ENCODE assay signal across 15 mouse cellular contexts in genomic region chr15:95289047-95289446, GRCm38 (mm10).
A peak's percentile ranks its signal among the peaks of the same experiment; 100 is the strongest.
DNase-seq lines count a peak whose midpoint lies in the region; ATAC-seq lines count a peak whose summit lies in the region.
"Had no signal": no experiment of that assay in that cellular context is flagged by ENCODE, and none has a peak within 500 bp of the region (broad histone marks: within the 10 kb centered on the region; RNA-seq: fewer than 3 reads in every experiment).

No protein-coding gene starts in this region.

- intact Hi-C loops in left cerebral cortex, postnatal 4 days (cut with DNase I): no loop called here
- intact Hi-C loops in left cerebral cortex, postnatal 10 days (cut with DNase I): no loop called here

- H3K9ac ChIP-seq in forebrain, embryonic 11.5 days (ENCODE audit: low read length): no peak overlapping the region
- no peak overlapping the region for H3K9ac ChIP-seq in forebrain, embryonic 16.5 days (replicated peaks; ENCODE audit: low read depth, low read length)
- no peak overlapping the region for H3K9ac ChIP-seq in limb, embryonic 13.5 days
- H3K9ac ChIP-seq: hindbrain, embryonic 15.5 days; lung, embryonic 14.5 days had no signal

- ATAC-seq in forebrain, embryonic 11.5 days (replicated peaks; ENCODE audit: low FRiP score): 0 out of 2 replicates have a peak, but pooled peaks have one; percentile 27
- ATAC-seq in forebrain, embryonic 16.5 days: no peak
- ATAC-seq in limb, embryonic 13.5 days (ENCODE audit: low FRiP score, low read depth): no peak
- no peak for ATAC-seq in monocyte, adult 5-6 weeks (replicated peaks; ENCODE audit: insufficient number of reproducible peaks, low FRiP score, low TSS enrichment, poor library complexity, severe bottlenecking)

- H3K4me3 ChIP-seq in forebrain, embryonic 11.5 days (ENCODE audit: low read depth, low read length): no peak overlapping the region
- H3K4me3 ChIP-seq in forebrain, embryonic 16.5 days (replicated peaks; ENCODE audit: low read length): no peak overlapping the region
- H3K4me3 ChIP-seq in limb, embryonic 13.5 days: no peak overlapping the region
- H3K4me3 ChIP-seq: embryonic facial prominence, embryonic 10.5 days; erythroblast, embryonic 14.5 days; hindbrain, embryonic 15.5 days had no signal

- H3K9me3 ChIP-seq in forebrain, embryonic 11.5 days (ENCODE audit: control insufficient read depth, low read length): no peaks in the 10 kb centered on the region
- no peaks in the 10 kb centered on the region for H3K9me3 ChIP-seq in forebrain, embryonic 16.5 days (ENCODE audit: control insufficient read depth, low read length)
- H3K9me3 ChIP-seq in limb, embryonic 13.5 days: no peaks in the 10 kb centered on the region
- H3K9me3 ChIP-seq: embryonic facial prominence, embryonic 10.5 days; hindbrain, embryonic 15.5 days had no signal

- 45% methylated on average over 10 of the region's 10 CpGs for WGBS in forebrain, embryonic 11.5 days
- WGBS in forebrain, embryonic 16.5 days: 22% methylated on average over 10 of the region's 10 CpGs
- WGBS in limb, embryonic 13.5 days: 14% methylated on average over 10 of the region's 10 CpGs

- H3K4me1 ChIP-seq in forebrain, embryonic 11.5 days (replicated peaks; ENCODE audit: control insufficient read depth, insufficient read depth, low read length): peaks cover 4% of the 10 kb centered on the region; the same call in 1 of the 2 replicates
- H3K4me1 ChIP-seq in forebrain, embryonic 16.5 days (replicated peaks; ENCODE audit: control insufficient read depth, insufficient read depth, low read length): peaks cover 15% of the 10 kb centered on the region
- peaks cover 18% of the 10 kb centered on the region for H3K4me1 ChIP-seq in limb, embryonic 13.5 days

- H3K27me3 ChIP-seq in forebrain, embryonic 11.5 days (ENCODE audit: control insufficient read depth, insufficient read depth, low read length): no peaks in the 10 kb centered on the region
- H3K27me3 ChIP-seq in forebrain, embryonic 16.5 days (replicated peaks; ENCODE audit: control insufficient read depth, insufficient read depth, low read length): no peaks in the 10 kb centered on the region
- H3K27me3 ChIP-seq in limb, embryonic 13.5 days: no peaks in the 10 kb centered on the region; the same call in 1 of the 2 replicates
- H3K27me3 ChIP-seq: hindbrain, embryonic 15.5 days had no signal

- no peaks in the 10 kb centered on the region for H3K36me3 ChIP-seq in forebrain, embryonic 11.5 days (ENCODE audit: control insufficient read depth, insufficient read depth, low read length)
- no peaks in the 10 kb centered on the region for H3K36me3 ChIP-seq in forebrain, embryonic 16.5 days (ENCODE audit: control insufficient read depth, insufficient read depth)
- H3K36me3 ChIP-seq in limb, embryonic 13.5 days: no peaks in the 10 kb centered on the region
- H3K36me3 ChIP-seq: embryonic facial prominence, embryonic 10.5 days; hindbrain, embryonic 15.5 days had no signal

- no peak for DNase-seq in forebrain, embryonic 11.5 days (ENCODE audit: low spot score)
- DNase-seq in left cerebral cortex, postnatal 4 days: peak; percentile 19
- no peak for DNase-seq in left cerebral cortex, postnatal 10 days (ENCODE audit: extremely low spot score in 1 of 2, low spot score in 2 of 2)
- peak; percentile 35 to 49 for DNase-seq in cerebellum, postnatal 10 days
- DNase-seq: adrenal gland, adult 8-10 months; kidney, adult 8-10 months; lung, embryonic 14.5 days; retina, postnatal 1 day had no signal

- H3K4me2 ChIP-seq in forebrain, embryonic 11.5 days (ENCODE audit: low read depth, low read length, severe bottlenecking): no peak overlapping the region
- no peak overlapping the region for H3K4me2 ChIP-seq in forebrain, embryonic 16.5 days (ENCODE audit: low read length)
- H3K4me2 ChIP-seq in limb, embryonic 13.5 days (replicated peaks): peak overlapping the region; percentile 38; the same call in 1 of the 2 replicates
- H3K4me2 ChIP-seq: hindbrain, embryonic 15.5 days; liver, embryonic 11.5 days; lung, embryonic 14.5 days had no signal

- no peak overlapping the region for H3K27ac ChIP-seq in forebrain, embryonic 11.5 days (ENCODE audit: low read depth, low read length)
- no peak overlapping the region for H3K27ac ChIP-seq in forebrain, embryonic 16.5 days (ENCODE audit: low read length)
- no peak overlapping the region for H3K27ac ChIP-seq in limb, embryonic 13.5 days
- H3K27ac ChIP-seq: embryonic facial prominence, embryonic 10.5 days; hindbrain, embryonic 15.5 days had no signal

Comparison
In these comparisons a context has a peak if more than half of its experiments do, and no peak if none do; other contexts are left out.
1. DNase-seq: peak in left cerebral cortex, postnatal 4 days (single experiment) and cerebellum, postnatal 10 days (2 of 2); none in forebrain, embryonic 11.5 days (single experiment) and left cerebral cortex, postnatal 10 days (0 of 2).